Mouse (Mus musculus) embryonic fibroblast, embryonic 13.5 days (primary cell): ENCODE measurements around the gene Olfr71.

ENCODE experiments used
- CTCF ChIP-seq: IDR thresholded peaks from 2 replicates; pipeline ENCODE4 v1.5.1; 2011; ENCODE audit warnings: mild to moderate bottlenecking, control low read depth, low read length, moderate library complexity, borderline replicate concordance; ENCODE audit not compliant: insufficient read depth
- POLR2A ChIP-seq: IDR thresholded peaks from 2 replicates; pipeline ENCODE4 v1.6.1; 2011; ENCODE audit warnings: low read depth, mild to moderate bottlenecking, control low read depth, low read length, moderate library complexity

- no peak for TF ChIP-seq POLR2A
- TF ChIP-seq CTCF, result no peak
These were observed 3.7 kb upstream of the Olfr71 start for GRCm38 (mm10) chr4:43713652-43714219.
